Mouse (Mus musculus): Measurements from ENCODE around the gene Frmd5. TPM values are rescaled to one million over a fixed set of nuclear protein-coding genes. Genes with fewer than 3 reads are reported as not detected.
"Not testable (repeated sequence)": the region's sequence is repeated elsewhere in the genome, so short reads cannot be mapped to it uniquely, and the experiment has no call there.

Gene Frmd5
- polyA plus RNA-seq, 1 experiment from 2014 or later, result 40.8 TPM

DNA sequence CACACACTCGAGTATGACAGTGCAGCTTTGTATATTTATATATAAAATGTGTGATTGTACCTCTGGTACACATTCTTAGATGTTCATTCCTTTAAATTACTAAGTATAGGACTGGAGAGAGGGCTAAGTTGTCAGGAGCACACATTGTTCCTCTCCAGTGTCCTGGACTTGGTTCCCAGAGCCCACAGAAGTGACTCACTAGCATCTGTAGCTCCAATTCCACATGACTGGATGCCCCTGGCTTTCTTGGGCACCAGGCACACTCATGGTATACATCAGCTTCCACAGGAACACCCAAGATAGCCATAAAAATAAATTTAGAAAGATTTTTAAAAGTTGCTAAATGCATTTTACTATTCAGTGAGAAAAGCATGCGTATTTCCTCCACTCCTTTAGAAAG lies 281.8 kb downstream of the Frmd5 start:
- no peak for ATAC-seq (ENCODE audit: insufficient number of reproducible peaks, insufficient read depth, low FRiP score, low read depth)
- Histone ChIP-seq H3K27ac (replicated peaks in 1 of 2; ENCODE audit: control insufficient read depth in 1 of 2, insufficient read depth in 1 of 2, low read depth in 2 of 2, low read length in 2 of 2) (no peak overlapping the region), H3K36me3 (ENCODE audit: control insufficient read depth, insufficient read depth, low read length) (peaks cover 47% of the 10 kb centered on the region), H3K9me3 (ENCODE audit: control insufficient read depth, low read length) (no peaks in the 10 kb centered on the region), H3K4me3 (ENCODE audit: control insufficient read depth in 1 of 2, insufficient read depth in 1 of 2, low read depth in 1 of 2, low read length in 2 of 2) (no peak overlapping the region), H3K4me1 (ENCODE audit: control insufficient read depth in 2 of 2, insufficient read depth in 2 of 2, low read length in 2 of 2) (no peaks in the 10 kb centered on the region), H3K27me3 (ENCODE audit: control insufficient read depth, insufficient read depth, low read length) (no peaks in the 10 kb centered on the region), H3K9ac (ENCODE audit: low read length) (no peak overlapping the region), H3K4me2 (ENCODE audit: low read length) (no peak overlapping the region)
- 90% methylated on average over 2 of the region's 2 CpGs for WGBS

DNA sequence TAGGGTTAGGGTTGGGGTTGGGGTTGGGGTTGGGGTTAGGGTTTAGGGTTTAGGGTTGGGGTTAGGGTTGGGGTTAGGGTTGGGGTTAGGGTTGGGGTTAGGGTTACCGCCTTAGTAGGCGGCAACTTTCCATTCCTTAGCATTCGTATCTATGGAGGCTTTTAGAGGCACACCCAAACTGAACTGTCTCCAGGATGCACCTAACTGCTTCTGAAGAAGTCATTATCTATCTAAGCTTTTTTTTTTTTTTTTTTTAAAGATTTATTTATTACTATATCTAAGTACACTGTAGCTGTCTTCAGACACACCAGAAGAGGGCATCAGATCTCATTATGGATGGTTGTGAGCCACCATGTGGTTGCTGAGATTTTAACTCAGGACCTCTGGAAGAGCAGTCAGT lies 284.1 kb downstream of the Frmd5 start:
- H3K27ac ChIP-seq (replicated peaks in 1 of 2; ENCODE audit: control insufficient read depth in 1 of 2, insufficient read depth in 1 of 2, low read depth in 2 of 2, low read length in 2 of 2); H3K27me3 ChIP-seq (ENCODE audit: control insufficient read depth, insufficient read depth, low read length); H3K4me2 ChIP-seq (ENCODE audit: low read length); H3K4me3 ChIP-seq (ENCODE audit: control insufficient read depth in 1 of 2, insufficient read depth in 1 of 2, low read depth in 1 of 2, low read length in 2 of 2); ATAC-seq (ENCODE audit: insufficient number of reproducible peaks, insufficient read depth, low FRiP score, low read depth); H3K9ac ChIP-seq (ENCODE audit: low read length); H3K4me1 ChIP-seq (ENCODE audit: control insufficient read depth in 2 of 2, insufficient read depth in 2 of 2, low read length in 2 of 2); H3K9me3 ChIP-seq (ENCODE audit: control insufficient read depth, low read length): not testable (repeated sequence)
- peaks cover 57% of the 10 kb centered on the region for H3K36me3 ChIP-seq (ENCODE audit: control insufficient read depth, insufficient read depth, low read length)
- WGBS, result 96% methylated on average over 3 of the region's 3 CpGs

DNA sequence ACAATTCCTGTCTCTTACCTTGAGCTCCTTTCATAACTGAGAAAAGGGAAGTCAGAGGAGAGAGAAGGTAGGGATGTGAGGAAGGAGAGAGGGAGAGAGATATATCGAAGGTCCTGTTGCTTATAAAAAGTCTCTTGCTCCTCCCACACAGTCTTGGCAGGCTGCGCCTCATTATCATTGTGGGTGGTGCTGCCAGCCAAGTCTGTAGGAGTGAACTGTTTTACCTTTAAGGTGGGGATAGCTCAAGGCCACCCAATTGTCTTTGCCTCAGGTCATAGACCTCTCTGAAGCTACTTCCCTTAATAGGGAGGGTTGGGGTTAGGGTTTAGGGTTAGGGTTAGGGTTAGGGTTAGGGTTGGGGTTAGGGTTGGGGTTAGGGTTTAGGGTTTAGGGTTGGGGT lies 284.9 kb downstream of the Frmd5 start:
- no peak overlapping the region for H3K27ac ChIP-seq (replicated peaks in 1 of 2; ENCODE audit: control insufficient read depth in 1 of 2, insufficient read depth in 1 of 2, low read depth in 2 of 2, low read length in 2 of 2)
- H3K4me3 ChIP-seq (ENCODE audit: control insufficient read depth in 1 of 2, insufficient read depth in 1 of 2, low read depth in 1 of 2, low read length in 2 of 2), result no peak overlapping the region
- H3K27me3 ChIP-seq (ENCODE audit: control insufficient read depth, insufficient read depth, low read length), result no peaks in the 10 kb centered on the region
- 88% methylated on average over 2 of the region's 2 CpGs for WGBS
- peaks cover 62% of the 10 kb centered on the region for H3K36me3 ChIP-seq (ENCODE audit: control insufficient read depth, insufficient read depth, low read length)
- no peak overlapping the region for H3K9ac ChIP-seq (ENCODE audit: low read length)
- no peaks in the 10 kb centered on the region for H3K9me3 ChIP-seq (ENCODE audit: control insufficient read depth, low read length)
- no peak overlapping the region for H3K4me2 ChIP-seq (ENCODE audit: low read length)
- no peak for ATAC-seq (ENCODE audit: insufficient number of reproducible peaks, insufficient read depth, low FRiP score, low read depth)
- H3K4me1 ChIP-seq (ENCODE audit: control insufficient read depth in 2 of 2, insufficient read depth in 2 of 2, low read length in 2 of 2), result no peaks in the 10 kb centered on the region

DNA sequence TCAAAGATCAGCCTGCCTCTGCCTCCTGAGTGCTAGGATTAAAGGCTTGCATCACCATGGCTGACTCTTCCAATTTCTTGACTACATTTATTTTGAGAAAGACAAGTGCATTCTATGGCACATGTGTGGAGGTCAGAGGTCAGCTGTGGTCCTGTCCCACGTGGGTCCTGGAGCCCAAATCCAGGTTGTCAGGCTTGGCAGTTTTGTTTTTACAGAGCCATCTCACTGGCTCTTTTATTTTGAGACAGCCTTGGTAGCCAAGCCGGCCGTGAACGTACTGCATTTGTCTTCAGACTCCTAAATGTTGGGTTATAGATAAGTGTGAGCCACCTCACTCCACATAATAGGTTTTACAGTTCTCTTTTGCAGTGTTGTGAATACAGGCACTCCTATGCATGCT lies 288.2 kb downstream of the Frmd5 start:
- H3K36me3 ChIP-seq (ENCODE audit: control insufficient read depth, insufficient read depth, low read length), result peaks cover 42% of the 10 kb centered on the region
- not testable (repeated sequence) for H3K4me1 ChIP-seq (ENCODE audit: control insufficient read depth in 2 of 2, insufficient read depth in 2 of 2, low read length in 2 of 2); H3K27ac ChIP-seq (replicated peaks in 1 of 2; ENCODE audit: control insufficient read depth in 1 of 2, insufficient read depth in 1 of 2, low read depth in 2 of 2, low read length in 2 of 2); H3K9me3 ChIP-seq (ENCODE audit: control insufficient read depth, low read length); H3K4me3 ChIP-seq (ENCODE audit: control insufficient read depth in 1 of 2, insufficient read depth in 1 of 2, low read depth in 1 of 2, low read length in 2 of 2); H3K9ac ChIP-seq (ENCODE audit: low read length); H3K4me2 ChIP-seq (ENCODE audit: low read length); H3K27me3 ChIP-seq (ENCODE audit: control insufficient read depth, insufficient read depth, low read length); ATAC-seq (ENCODE audit: insufficient number of reproducible peaks, insufficient read depth, low FRiP score, low read depth)
- whole genome bisulfite sequencing, result 91% methylated on average over 4 of the region's 4 CpGs

DNA sequence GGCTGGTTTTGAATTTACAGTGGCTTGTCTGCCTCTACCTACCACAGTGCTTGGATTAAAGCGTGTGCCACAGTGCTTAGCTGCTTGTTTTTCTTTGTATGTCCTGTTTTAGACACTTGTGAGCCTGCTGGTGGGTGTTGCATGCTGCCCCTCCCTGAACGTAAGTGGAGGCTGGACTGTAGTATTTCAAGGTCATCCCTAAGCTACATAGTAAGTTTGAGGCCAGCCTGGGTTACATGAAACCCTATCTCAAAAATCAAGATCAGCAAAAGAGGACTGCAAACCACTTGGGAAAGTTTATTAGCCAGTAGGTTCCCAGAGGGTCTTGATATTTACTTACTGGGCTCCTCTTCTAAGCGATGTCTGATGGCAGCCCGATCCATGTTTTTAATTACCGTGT lies 288.8 kb downstream of the Frmd5 start:
- no peak overlapping the region for H3K27ac ChIP-seq (replicated peaks in 1 of 2; ENCODE audit: control insufficient read depth in 1 of 2, insufficient read depth in 1 of 2, low read depth in 2 of 2, low read length in 2 of 2)
- H3K36me3 ChIP-seq (ENCODE audit: control insufficient read depth, insufficient read depth, low read length), result peaks cover 45% of the 10 kb centered on the region
- H3K4me3 ChIP-seq (ENCODE audit: control insufficient read depth in 1 of 2, insufficient read depth in 1 of 2, low read depth in 1 of 2, low read length in 2 of 2), result no peak overlapping the region
- H3K27me3 ChIP-seq (ENCODE audit: control insufficient read depth, insufficient read depth, low read length), result no peaks in the 10 kb centered on the region
- no peak overlapping the region for H3K4me2 ChIP-seq (ENCODE audit: low read length)
- 89% methylated on average over 5 of the region's 5 CpGs for WGBS
- ATAC-seq (ENCODE audit: insufficient number of reproducible peaks, insufficient read depth, low FRiP score, low read depth), result no peak
- H3K9ac ChIP-seq (ENCODE audit: low read length), result no peak overlapping the region
- H3K4me1 ChIP-seq (ENCODE audit: control insufficient read depth in 2 of 2, insufficient read depth in 2 of 2, low read length in 2 of 2), result no peaks in the 10 kb centered on the region
- H3K9me3 ChIP-seq (ENCODE audit: control insufficient read depth, low read length), result no peaks in the 10 kb centered on the region

DNA sequence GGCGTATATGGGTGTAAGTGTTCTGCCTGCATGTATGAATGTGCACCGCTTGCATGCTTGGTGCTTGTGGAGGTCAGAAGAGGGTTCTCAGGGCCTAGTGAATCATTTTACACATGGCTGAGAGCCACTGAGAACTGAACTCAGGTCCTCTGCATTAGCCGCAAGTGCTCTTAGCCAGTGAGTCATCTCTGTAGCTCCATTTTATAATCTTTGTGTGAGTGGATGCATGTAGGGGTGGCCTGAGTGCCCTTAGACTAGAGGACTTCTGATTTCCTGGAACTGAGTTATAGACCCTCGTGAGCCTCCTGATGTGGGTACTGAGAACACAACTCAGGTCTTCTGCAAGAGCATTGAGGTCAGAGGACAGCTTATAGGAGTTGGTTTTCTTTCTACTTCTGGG lies 292.7 kb downstream of the Frmd5 start:
- Histone ChIP-seq H3K36me3 (ENCODE audit: control insufficient read depth, insufficient read depth, low read length) (peaks cover 53% of the 10 kb centered on the region), H3K27ac (replicated peaks in 1 of 2; ENCODE audit: control insufficient read depth in 1 of 2, insufficient read depth in 1 of 2, low read depth in 2 of 2, low read length in 2 of 2) (no peak overlapping the region), H3K27me3 (ENCODE audit: control insufficient read depth, insufficient read depth, low read length) (no peaks in the 10 kb centered on the region), H3K4me3 (ENCODE audit: control insufficient read depth in 1 of 2, insufficient read depth in 1 of 2, low read depth in 1 of 2, low read length in 2 of 2) (no peak overlapping the region), H3K4me1 (ENCODE audit: control insufficient read depth in 2 of 2, insufficient read depth in 2 of 2, low read length in 2 of 2) (peaks cover 0 to 6% of the 10 kb centered on the region in 2 experiments; a peak in 2 of 4 replicates), H3K9me3 (ENCODE audit: control insufficient read depth, low read length) (no peaks in the 10 kb centered on the region), H3K9ac (ENCODE audit: low read length) (no peak overlapping the region), H3K4me2 (ENCODE audit: low read length) (no peak overlapping the region)
- ATAC-seq (ENCODE audit: insufficient number of reproducible peaks, insufficient read depth, low FRiP score, low read depth), result no peak
- WGBS, result 94% methylated on average over 4 of the region's 4 CpGs

DNA sequence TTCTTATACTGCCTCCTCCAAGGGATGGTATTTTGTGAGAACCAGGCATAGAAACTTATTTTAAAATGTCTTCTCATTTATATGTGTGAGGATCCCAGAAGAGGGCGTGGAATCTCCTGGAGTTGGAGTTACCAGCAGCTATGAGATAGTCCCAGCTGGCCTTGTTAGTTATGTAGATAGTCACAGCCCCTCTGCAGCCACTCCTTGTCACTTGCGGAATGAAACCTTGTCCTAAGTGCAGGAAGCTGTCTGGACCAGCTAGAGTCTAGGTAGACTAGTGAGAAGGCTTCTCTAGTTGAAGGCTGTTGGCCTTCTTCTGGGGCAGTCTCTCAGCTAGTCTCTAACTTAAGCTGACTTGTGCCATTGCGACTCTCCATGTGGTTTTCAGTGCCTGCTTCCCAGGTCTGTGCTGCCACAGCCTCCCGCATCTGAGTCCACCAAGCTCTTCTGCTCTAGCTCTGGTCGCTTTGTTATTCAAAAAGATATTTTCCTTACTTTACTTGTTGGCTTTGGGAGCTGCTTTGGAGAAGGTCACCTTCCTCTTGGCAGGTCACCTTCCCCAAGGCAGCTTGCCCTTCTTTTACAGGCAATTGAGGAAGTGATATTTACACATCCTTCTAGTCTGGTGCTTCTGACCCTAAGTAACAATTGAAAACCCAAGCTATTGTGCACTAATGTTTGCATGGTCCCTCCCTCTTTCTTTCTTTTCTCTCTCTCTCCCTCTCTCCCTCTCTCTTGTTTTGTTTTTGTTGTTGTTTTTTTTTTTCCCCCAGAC lies 293.7 kb downstream of the Frmd5 start:
- H3K4me1 ChIP-seq (ENCODE audit: control insufficient read depth in 2 of 2, insufficient read depth in 2 of 2, low read length in 2 of 2); H3K9me3 ChIP-seq (ENCODE audit: control insufficient read depth, low read length); H3K4me2 ChIP-seq (ENCODE audit: low read length); H3K27ac ChIP-seq (replicated peaks in 1 of 2; ENCODE audit: control insufficient read depth in 1 of 2, insufficient read depth in 1 of 2, low read depth in 2 of 2, low read length in 2 of 2); ATAC-seq (ENCODE audit: insufficient number of reproducible peaks, insufficient read depth, low FRiP score, low read depth); H3K9ac ChIP-seq (ENCODE audit: low read length); H3K27me3 ChIP-seq (ENCODE audit: control insufficient read depth, insufficient read depth, low read length); H3K4me3 ChIP-seq (ENCODE audit: control insufficient read depth in 1 of 2, insufficient read depth in 1 of 2, low read depth in 1 of 2, low read length in 2 of 2): not testable (repeated sequence)
- H3K36me3 ChIP-seq (ENCODE audit: control insufficient read depth, insufficient read depth, low read length), result peaks cover 45% of the 10 kb centered on the region
- WGBS, result 91% methylated on average over 4 of the region's 5 CpGs

DNA sequence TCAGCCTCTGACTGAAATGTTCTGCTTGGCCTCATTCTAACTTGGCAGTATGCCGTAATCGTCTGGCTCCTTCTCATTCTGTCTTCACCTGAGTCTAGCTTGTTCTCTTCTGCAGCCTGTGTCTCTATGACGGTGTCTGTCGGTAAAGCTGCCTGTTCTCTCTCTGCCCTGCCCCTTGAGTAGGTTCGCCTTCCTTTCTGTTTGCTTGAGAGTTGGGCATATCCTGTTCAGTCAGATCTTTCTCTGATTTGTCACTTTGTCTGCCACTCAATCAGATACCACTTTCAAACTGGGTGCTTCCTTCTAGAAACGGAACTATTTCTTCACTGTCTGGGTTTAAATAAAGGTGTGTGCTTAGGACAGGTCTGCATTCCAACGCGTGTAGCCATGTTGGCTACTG lies 295.5 kb downstream of the Frmd5 start:
- no peak for ATAC-seq (ENCODE audit: insufficient number of reproducible peaks, insufficient read depth, low FRiP score, low read depth)
- WGBS, result 87% methylated on average over 8 of the region's 8 CpGs
- no peaks in the 10 kb centered on the region for H3K9me3 ChIP-seq (ENCODE audit: control insufficient read depth, low read length)

More for the DNA sequence above, 295.5 kb downstream of the Frmd5 start:
- no peak overlapping the region for H3K4me3 ChIP-seq (ENCODE audit: control insufficient read depth in 1 of 2, insufficient read depth in 1 of 2, low read depth in 1 of 2, low read length in 2 of 2)
- H3K9ac ChIP-seq (ENCODE audit: low read length), result no peak overlapping the region
- no peak overlapping the region for H3K4me2 ChIP-seq (ENCODE audit: low read length)
- H3K27ac ChIP-seq (replicated peaks in 1 of 2; ENCODE audit: control insufficient read depth in 1 of 2, insufficient read depth in 1 of 2, low read depth in 2 of 2, low read length in 2 of 2), result no peak overlapping the region
- peaks cover 0 to 17% of the 10 kb centered on the region in 2 experiments for H3K4me1 ChIP-seq (ENCODE audit: control insufficient read depth in 2 of 2, insufficient read depth in 2 of 2, low read length in 2 of 2)
- H3K27me3 ChIP-seq (ENCODE audit: control insufficient read depth, insufficient read depth, low read length), result no peaks in the 10 kb centered on the region
- peaks cover 33% of the 10 kb centered on the region for H3K36me3 ChIP-seq (ENCODE audit: control insufficient read depth, insufficient read depth, low read length)

Data from heart, embryonic 14.5 days (tissue).